Mouse (Mus musculus) megakaryocyte, adult 5-6 weeks (primary cell): ENCODE measurements around the gene Cln3. TPM values are rescaled to one million over a fixed set of nuclear protein-coding genes. Genes with fewer than 3 reads are reported as not detected.

Source experiments
- ATAC-seq: 2 replicates; pipeline ENCODE4 v1.8.0; 2016; ENCODE audit warnings: mild to moderate bottlenecking, inconsistent platforms; ENCODE audit not compliant: poor library complexity, severe bottlenecking
- total RNA-seq, 2 experiments: library from RNA; stranded (forward) in 1 of 2; stranded (reverse) in 1 of 2; fragments of 153-499, 151-499 nt in 1 of 2; fragments of 221-1000, 200-1000 nt in 1 of 2; gene quantifications; 2 replicates each; pipeline versions ENCODE4 v1.2.3 to v1.2.4; 2015 to 2017

Gene Cln3
- total RNA-seq (2015) (106 and 118 TPM in 2 replicates), total RNA-seq (2017) (59.5 and 77.8 TPM in 2 replicates)

- ATAC-seq, result peak; percentile 40
Observed at GRCm38 (mm10) chr7:126585717-126586116, at the start of gene Cln3. Cln3 (minus strand) TSS chr7:126585817.

- no peak for ATAC-seq
Observed at GRCm38 (mm10) chr7:126635375-126635774, 49.8 kb upstream of the Cln3 start.

GRCm38 (mm10) chr7:126632478-126632877, 46.9 kb upstream of the Cln3 start:
- ATAC-seq, result no peak

GRCm38 (mm10) chr7:126630824-126631518, 45.4 kb upstream of the Cln3 start, which contains the start of gene Nupr1:
Nupr1 (minus strand) TSS chr7:126630861.
- ATAC-seq, result no peak

- ATAC-seq, result no peak
Observed at GRCm38 (mm10) chr7:126629915-126630314, 44.3 kb upstream of the Cln3 start.

GRCm38 (mm10) chr7:126628111-126628510, 42.5 kb upstream of the Cln3 start:
- no peak for ATAC-seq

GRCm38 (mm10) chr7:126625807-126626600, 40.4 kb upstream of the Cln3 start:
- ATAC-seq, result peak; percentile 34; the same call in 1 of the 2 replicates

GRCm38 (mm10) chr7:126625369-126625768, 39.8 kb upstream of the Cln3 start:
- peak; percentile 91 for ATAC-seq

GRCm38 (mm10) chr7:126624774-126625173, 39.2 kb upstream of the Cln3 start:
- ATAC-seq, result no peak

- no peak for ATAC-seq
Observed at GRCm38 (mm10) chr7:126623381-126623780, 37.8 kb upstream of the Cln3 start.

- ATAC-seq, result peak; percentile 23
Observed at GRCm38 (mm10) chr7:126621452-126622359, 36.1 kb upstream of the Cln3 start.

- ATAC-seq, result no peak
Observed at GRCm38 (mm10) chr7:126619559-126620275, 34.1 kb upstream of the Cln3 start.

GRCm38 (mm10) chr7:126616707-126617106, 31.1 kb upstream of the Cln3 start:
- ATAC-seq, result no peak

- no peak for ATAC-seq
Observed at GRCm38 (mm10) chr7:126612736-126613135, 27.1 kb upstream of the Cln3 start.

GRCm38 (mm10) chr7:126607796-126608195, 22.2 kb upstream of the Cln3 start:
- ATAC-seq, result no peak

GRCm38 (mm10) chr7:126607064-126607463, 21.4 kb upstream of the Cln3 start:
- ATAC-seq, result peak; percentile 33; the same call in 1 of the 2 replicates

GRCm38 (mm10) chr7:126606611-126607010, 21.0 kb upstream of the Cln3 start:
- peak; percentile 58 for ATAC-seq

GRCm38 (mm10) chr7:126602650-126603049, 17.0 kb upstream of the Cln3 start:
- ATAC-seq, result peak; percentile 59

GRCm38 (mm10) chr7:126601896-126602295, 16.3 kb upstream of the Cln3 start:
- ATAC-seq, result peak; percentile 50

- ATAC-seq, result no peak
Observed at GRCm38 (mm10) chr7:126598919-126599318, 13.3 kb upstream of the Cln3 start.
